Mouse (Mus musculus) hindbrain, embryonic 16.5 days (tissue): Measurements from ENCODE around the gene Alox12. TPM values are rescaled to one million over a fixed set of nuclear protein-coding genes. Genes with fewer than 3 reads are reported as not detected.
A peak's percentile ranks its signal among the peaks of the same experiment; 100 is the strongest.

Source experiments
- ATAC-seq: fragments of 200-750 bp; cut with Nextera tagmentation; 2 replicates; pipeline ENCODE4 v1.8.0; 2017; ENCODE audit warnings: moderate TSS enrichment, moderate library complexity
- H3K27ac ChIP-seq: fragments of 300-500 bp; sonication (generic); 2 replicates; pipeline ENCODE4 v1.5.1; 2014; ENCODE audit warnings: low read depth, mild to moderate bottlenecking, control low read depth, low read length, moderate library complexity
- H3K27me3 ChIP-seq: fragments of 300-500 bp; sonication (generic); replicated peaks from 2 replicates; pipeline ENCODE4 v1.6.1; 2014; ENCODE audit warnings: low read length; ENCODE audit not compliant: control insufficient read depth, insufficient read depth
- H3K36me3 ChIP-seq: fragments of 300-500 bp; sonication (generic); 2 replicates; pipeline ENCODE4 v1.6.1; 2014; ENCODE audit warnings: mild to moderate bottlenecking, low read length, moderate library complexity, mixed read lengths; ENCODE audit not compliant: control insufficient read depth, insufficient read depth
- H3K4me1 ChIP-seq: fragments of 300-500 bp; sonication (generic); 2 replicates; pipeline ENCODE4 v1.6.1; 2014; ENCODE audit warnings: low read depth, low read length; ENCODE audit not compliant: control insufficient read depth, insufficient read depth
- H3K4me2 ChIP-seq: fragments of 300-500 bp; sonication (generic); 2 replicates; pipeline ENCODE4 v1.6.1; 2014; ENCODE audit warnings: mild to moderate bottlenecking, low read length, control low read depth, moderate library complexity
- H3K4me3 ChIP-seq: fragments of 300-500 bp; sonication (generic); 2 replicates; pipeline ENCODE4 v1.5.1; 2014; ENCODE audit warnings: mild to moderate bottlenecking, low read length, control low read depth, moderate library complexity
- H3K9ac ChIP-seq: fragments of 300-500 bp; sonication (generic); 2 replicates; pipeline ENCODE4 v1.6.1; 2014; ENCODE audit warnings: low read depth, mild to moderate bottlenecking, control low read depth, low read length, moderate library complexity
- H3K9me3 ChIP-seq: fragments of 300-500 bp; sonication (generic); 2 replicates; pipeline ENCODE4 v1.6.1; 2014; ENCODE audit warnings: mild to moderate bottlenecking, low read length, moderate library complexity; ENCODE audit not compliant: control insufficient read depth
- WGBS: fragments of 180-500 bp; shearing (Covaris S2); extraction: QIAGEN DNeasy Blood & Tissue Kit; methylation state at CpG from one replicate; pipeline ENCODE4 v1.1.7; 2014; 5-methylcytosine and 5-hydroxymethylcytosine counted together
- polyA plus RNA-seq: library from polyadenylated mRNA; unstranded; fragments of >200 nt; fragmentation: Nextera tagmentation; extraction: Ambion mirVana; gene quantifications from 2 replicates; pipeline ENCODE4 v1.2.1, GENCODE M21; 2015

Gene Alox12
- polyA plus RNA-seq, 1 experiment from 2014 or later = 1.1 TPM

GRCm38 (mm10) chr11:70235254-70235900, 19.8 kb downstream of the Alox12 start:
- WGBS = 89% methylated on average over 12 of the region's 12 CpGs
- 0 out of 2 replicates have a peak, but pooled peaks cover 2% of the 10 kb centered on the region for H3K27me3 ChIP-seq
- no peak overlapping the region for H3K4me3 ChIP-seq
- no peak overlapping the region for H3K27ac ChIP-seq
- ATAC-seq = no peak
- H3K4me1 ChIP-seq = peaks cover 24% of the 10 kb centered on the region
- no peaks in the 10 kb centered on the region for H3K9me3 ChIP-seq
- no peak overlapping the region for H3K9ac ChIP-seq
- peaks cover 4% of the 10 kb centered on the region for H3K36me3 ChIP-seq
- H3K4me2 ChIP-seq = no peak overlapping the region

GRCm38 (mm10) chr11:70234497-70234896, 20.7 kb downstream of the Alox12 start:
- peaks cover 4% of the 10 kb centered on the region for H3K36me3 ChIP-seq
- peaks cover 23% of the 10 kb centered on the region for H3K4me1 ChIP-seq

DNA sequence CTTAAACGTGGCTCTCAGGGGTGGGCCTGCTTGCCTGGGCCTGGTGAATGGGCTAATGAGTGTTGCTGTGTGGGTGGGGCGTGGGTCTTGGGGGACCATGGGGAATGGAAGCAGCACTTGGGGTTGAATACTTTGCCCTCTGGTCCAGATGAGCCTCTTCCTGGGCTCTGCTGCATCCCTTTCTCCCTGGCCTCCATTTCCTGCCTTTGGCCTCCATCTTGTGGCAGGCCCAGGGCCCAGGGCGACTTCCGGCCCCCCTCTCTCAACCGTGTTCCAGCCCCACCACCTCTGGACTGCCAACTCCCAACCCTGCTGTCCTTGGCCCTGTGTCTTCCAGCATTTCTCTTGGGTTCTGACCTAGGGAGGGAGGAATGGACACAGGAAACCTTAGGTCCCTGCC, 21.1 kb downstream of the Alox12 start:
- Histone ChIP-seq H3K4me2 (no peak overlapping the region), H3K36me3 (peaks cover 4% of the 10 kb centered on the region), H3K4me3 (no peak overlapping the region), H3K27me3 (peaks cover 7% of the 10 kb centered on the region; the same call in 1 of the 2 replicates), H3K9me3 (no peaks in the 10 kb centered on the region), H3K4me1 (peaks cover 25% of the 10 kb centered on the region), H3K9ac (no peak overlapping the region), H3K27ac (no peak overlapping the region)
- no peak for ATAC-seq
- WGBS = 60% methylated on average over 5 of the region's 5 CpGs

More at GRCm38 (mm10) chr11:70234497-70234896, 20.7 kb downstream of the Alox12 start:
- Histone ChIP-seq H3K27me3 (peaks cover 6% of the 10 kb centered on the region; the same call in 1 of the 2 replicates), H3K9ac (no peak overlapping the region), H3K4me2 (no peak overlapping the region), H3K9me3 (no peaks in the 10 kb centered on the region), H3K27ac (no peak overlapping the region), H3K4me3 (no peak overlapping the region)
- WGBS = 84% methylated on average over 8 of the region's 8 CpGs
- ATAC-seq = no peak

GRCm38 (mm10) chr11:70233016-70233415, 22.1 kb downstream of the Alox12 start:
- no peak overlapping the region for H3K27ac ChIP-seq
- peak overlapping the region; percentile 42 for H3K4me3 ChIP-seq
- peak overlapping the region; percentile 63 for H3K4me2 ChIP-seq
- H3K36me3 ChIP-seq = peaks cover 4% of the 10 kb centered on the region
- 56% methylated on average over 4 of the region's 8 CpGs for WGBS
- peaks cover 21% of the 10 kb centered on the region for H3K4me1 ChIP-seq
- H3K9me3 ChIP-seq = no peaks in the 10 kb centered on the region
- ATAC-seq = no peak
- H3K27me3 ChIP-seq = peaks cover 12% of the 10 kb centered on the region
- peak overlapping the region; percentile 69 for H3K9ac ChIP-seq

GRCm38 (mm10) chr11:70232546-70232945, 22.6 kb downstream of the Alox12 start:
- H3K4me2 ChIP-seq = peak overlapping the region; percentile 63
- H3K9ac ChIP-seq = peak overlapping the region; percentile 69
- H3K4me3 ChIP-seq = peak overlapping the region; percentile 42
- peaks cover 21% of the 10 kb centered on the region for H3K4me1 ChIP-seq
- H3K9me3 ChIP-seq = no peaks in the 10 kb centered on the region
- peaks cover 17% of the 10 kb centered on the region for H3K27me3 ChIP-seq
- no peak overlapping the region for H3K27ac ChIP-seq
- no peak for ATAC-seq
- 4% methylated on average over 9 of the region's 10 CpGs for WGBS
- peaks cover 4% of the 10 kb centered on the region for H3K36me3 ChIP-seq

DNA sequence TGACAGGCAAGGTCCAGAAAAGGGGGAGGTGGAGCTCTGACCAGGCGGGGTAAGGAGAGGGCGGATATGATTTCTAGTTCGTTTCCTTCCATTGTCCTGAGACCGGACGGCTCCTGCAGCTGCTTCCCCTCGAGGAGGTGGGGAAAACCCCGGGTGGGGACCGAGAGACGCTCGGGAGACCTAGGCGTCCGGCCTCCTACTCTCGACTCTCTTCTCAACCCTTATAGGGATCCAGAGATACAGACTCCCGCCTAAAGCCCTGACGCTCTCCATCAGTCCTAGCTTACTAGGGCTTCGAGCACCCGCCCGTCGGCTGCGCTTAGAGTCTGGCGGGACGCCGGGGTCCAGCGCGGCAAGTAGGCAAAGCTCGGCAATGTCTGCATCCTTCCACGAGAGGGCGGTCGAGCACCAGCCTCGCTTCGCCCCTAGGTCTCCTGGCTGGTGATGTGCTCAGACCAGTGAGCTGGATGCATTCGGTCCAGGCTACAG, 24.9 kb downstream of the Alox12 start:
- peak overlapping the region; percentile 45 for H3K4me2 ChIP-seq
- H3K9ac ChIP-seq = no peak overlapping the region
- peak; percentile 29 for ATAC-seq
- no peaks in the 10 kb centered on the region for H3K9me3 ChIP-seq
- no peak overlapping the region for H3K27ac ChIP-seq
- H3K27me3 ChIP-seq = peaks cover 18% of the 10 kb centered on the region
- peaks cover 25% of the 10 kb centered on the region for H3K4me1 ChIP-seq
- peaks cover 4% of the 10 kb centered on the region for H3K36me3 ChIP-seq
- WGBS = 1% methylated on average over 32 of the region's 32 CpGs
- peak overlapping the region; percentile 21; the same call in 1 of the 2 replicates for H3K4me3 ChIP-seq

GRCm38 (mm10) chr11:70229260-70230010, 25.7 kb downstream of the Alox12 start, which contains the start of gene Bcl6b:
Gene Bcl6b, minus strand, starts transcription at chr11:70229798.
- H3K9me3 ChIP-seq = no peaks in the 10 kb centered on the region
- H3K9ac ChIP-seq = peak within 1 kb of the TSS; percentile 52
- peaks cover 18% of the 10 kb centered on the region for H3K27me3 ChIP-seq
- H3K4me3 ChIP-seq = peak within 1 kb of the TSS; percentile 37
- ATAC-seq = no peak
- peaks cover 25% of the 10 kb centered on the region for H3K4me1 ChIP-seq
- peak within 1 kb of the TSS; percentile 45 for H3K27ac ChIP-seq
- H3K36me3 ChIP-seq = no peaks in the 10 kb centered on the region
- WGBS = 3% methylated on average over 39 of the region's 39 CpGs
- H3K4me2 ChIP-seq = peak within 1 kb of the TSS; percentile 63

- H3K4me2 ChIP-seq = peak overlapping the region; percentile 63
- H3K9ac ChIP-seq = peak overlapping the region; percentile 52
- no peaks in the 10 kb centered on the region for H3K36me3 ChIP-seq
- H3K4me3 ChIP-seq = peak overlapping the region; percentile 37
- 2% methylated on average over 19 of the region's 19 CpGs for WGBS
- ATAC-seq = peak; percentile 54; the same call in 1 of the 2 replicates
- no peaks in the 10 kb centered on the region for H3K9me3 ChIP-seq
- H3K27me3 ChIP-seq = peaks cover 19% of the 10 kb centered on the region
- H3K27ac ChIP-seq = no peak overlapping the region
- peaks cover 25% of the 10 kb centered on the region for H3K4me1 ChIP-seq
These were observed 26.3 kb downstream of the Alox12 start for GRCm38 (mm10) chr11:70228828-70229227.

DNA sequence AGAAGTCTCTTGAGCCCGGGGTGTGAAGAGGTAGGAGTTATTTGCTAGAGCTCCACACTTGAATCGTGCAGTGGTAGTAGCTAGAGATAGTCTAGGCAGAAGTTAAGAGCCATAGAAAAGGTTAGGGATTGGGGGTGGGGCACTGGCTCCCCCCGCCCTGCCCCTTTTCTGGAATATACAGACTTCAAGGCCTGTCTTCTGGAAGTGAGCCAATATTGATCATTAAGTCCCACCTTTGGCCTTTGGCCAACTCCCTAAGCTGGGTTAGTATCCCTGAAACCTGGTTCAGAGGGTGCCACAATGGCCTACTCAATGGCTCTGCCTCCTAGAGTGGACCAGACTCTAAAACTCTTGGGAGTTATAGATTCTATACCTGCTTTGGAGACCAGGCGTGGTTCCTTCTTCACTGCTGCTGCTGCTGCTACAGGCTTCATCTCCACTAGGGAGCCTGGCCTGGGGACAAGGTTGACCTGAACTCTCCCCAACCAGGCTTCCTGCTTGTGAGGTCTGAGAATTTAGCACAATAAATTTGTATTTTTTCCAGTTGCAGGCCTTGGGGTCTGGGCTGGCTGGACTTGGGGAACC, 27.4 kb downstream of the Alox12 start:
- Histone ChIP-seq H3K27ac (no peak overlapping the region), H3K9ac (no peak overlapping the region), H3K9me3 (no peaks in the 10 kb centered on the region), H3K4me1 (peaks cover 23% of the 10 kb centered on the region), H3K36me3 (no peaks in the 10 kb centered on the region), H3K4me3 (no peak overlapping the region), H3K4me2 (peak overlapping the region; percentile 63), H3K27me3 (peaks cover 21% of the 10 kb centered on the region)
- 90% methylated on average over 4 of the region's 4 CpGs for WGBS
- ATAC-seq = no peak
